Mouse (Mus musculus): ENCODE results near the gene Vmn1r198. TPM values are rescaled to one million over a fixed set of nuclear protein-coding genes. Genes with fewer than 3 reads are reported as not detected.
"Not testable (repeated sequence)": the region's sequence is repeated elsewhere in the genome, so short reads cannot be mapped to it uniquely, and the experiment has no call there.

The Vmn1r198 gene
- not detected for total RNA-seq (2021)
- long read RNA-seq, experiment 1 = 0 reads
- long read RNA-seq, experiment 2 = 0 reads

DNA sequence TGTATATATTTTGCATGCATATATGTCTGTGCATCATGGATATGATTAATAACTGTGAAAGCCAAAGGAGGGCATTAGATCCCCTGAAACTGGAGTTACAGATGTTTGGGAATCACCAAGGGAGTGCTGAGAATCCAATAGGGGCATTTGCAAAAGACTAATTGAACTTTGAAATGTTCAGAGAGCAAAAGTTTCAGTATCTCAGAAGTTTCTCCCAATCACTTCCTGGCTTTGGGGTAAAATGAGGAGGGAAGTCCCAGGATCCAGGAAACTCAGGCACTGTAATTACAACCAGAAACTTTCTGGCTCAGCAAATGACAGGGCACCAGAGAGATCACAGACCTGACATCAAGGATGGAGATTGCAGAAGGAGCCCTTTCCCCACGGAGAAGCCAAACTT is at the start of gene Vmn1r198:
TSS of gene Vmn1r198 (plus strand) at position 301 of the 400 bp plus-strand sequence.
- Histone ChIP-seq H3K27ac (no peak within 1 kb of the TSS), H3K4me3 (no peak within 1 kb of the TSS)
- intact Hi-C loops (cut with DNase I) = no loop called here
- TF ChIP-seq CTCF (IDR thresholded peaks at IDR 0.05) = no peak
- DNase-seq = no peak

DNA sequence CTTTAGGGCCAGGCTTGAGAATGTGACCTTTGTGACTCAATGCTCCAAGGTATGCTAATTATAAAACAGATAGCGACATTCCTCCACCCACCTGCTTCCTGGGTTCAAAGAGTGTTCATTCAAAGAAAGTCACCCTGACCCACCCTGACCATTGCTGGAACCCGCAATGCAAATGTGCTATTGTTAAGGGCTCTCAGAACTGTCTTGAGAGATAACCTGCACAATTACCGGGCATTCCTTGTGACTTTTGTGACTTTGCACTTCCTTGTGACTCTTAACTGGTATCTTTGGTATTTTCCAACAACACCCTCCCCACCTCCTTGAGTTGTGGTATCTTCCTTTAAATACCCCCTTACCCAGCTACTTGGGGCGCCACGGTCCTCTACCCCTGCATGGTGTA is 42.1 kb upstream of the Vmn1r198 start:
- H3K4me3 ChIP-seq; intact Hi-C loops (cut with DNase I); H3K27ac ChIP-seq; DNase-seq: not testable (repeated sequence)

DNA sequence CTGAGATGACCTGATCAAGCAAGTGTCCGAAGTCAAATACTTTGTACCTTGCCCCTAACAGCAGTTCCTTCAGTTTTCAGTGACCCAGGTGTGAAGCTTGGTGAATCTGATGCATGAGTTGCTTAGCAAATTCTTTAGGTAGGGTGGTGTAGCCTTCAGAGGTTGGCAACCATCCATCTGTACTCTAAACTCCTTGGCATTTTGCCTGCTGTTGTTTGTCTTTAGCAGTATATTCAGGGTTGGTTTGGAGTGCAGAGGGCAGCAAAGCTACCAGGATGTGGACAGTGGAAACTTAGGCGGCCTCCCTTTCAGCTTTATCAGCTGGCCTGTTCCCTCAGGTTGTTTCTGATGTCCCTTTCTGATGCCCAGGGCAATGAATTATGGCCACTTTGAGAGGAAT is 34.8 kb upstream of the Vmn1r198 start:
- TF ChIP-seq CTCF (IDR thresholded peaks at IDR 0.05) = no peak
- intact Hi-C loops (cut with DNase I) = no loop called here
- DNase-seq = no peak
- Histone ChIP-seq H3K27ac (no peak overlapping the region), H3K4me3 (no peak overlapping the region)

DNA sequence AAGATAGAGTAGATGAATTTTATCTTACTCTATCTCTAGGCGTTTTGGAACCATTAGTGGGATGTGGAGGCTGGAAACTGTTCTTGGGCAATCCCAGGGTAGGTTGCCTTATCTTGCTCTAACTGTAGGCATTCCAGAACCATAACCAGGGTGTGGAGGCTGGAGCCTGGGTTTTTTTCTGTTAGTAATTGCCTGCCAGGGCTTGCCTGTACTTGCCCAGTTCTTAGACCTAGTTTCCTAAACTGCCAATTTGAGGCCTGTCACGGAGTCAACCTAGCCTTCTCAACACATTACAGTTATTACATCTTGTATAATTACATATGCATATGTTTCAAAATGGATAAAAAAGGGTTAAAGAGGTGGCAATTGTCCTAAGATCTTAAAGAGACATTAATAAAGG is 32.8 kb upstream of the Vmn1r198 start:
- no peak for TF ChIP-seq CTCF (IDR thresholded peaks at IDR 0.05)
- intact Hi-C loops (cut with DNase I) = no loop called here
- no peak for DNase-seq
- Histone ChIP-seq H3K27ac (no peak overlapping the region), H3K4me3 (no peak overlapping the region)

DNA sequence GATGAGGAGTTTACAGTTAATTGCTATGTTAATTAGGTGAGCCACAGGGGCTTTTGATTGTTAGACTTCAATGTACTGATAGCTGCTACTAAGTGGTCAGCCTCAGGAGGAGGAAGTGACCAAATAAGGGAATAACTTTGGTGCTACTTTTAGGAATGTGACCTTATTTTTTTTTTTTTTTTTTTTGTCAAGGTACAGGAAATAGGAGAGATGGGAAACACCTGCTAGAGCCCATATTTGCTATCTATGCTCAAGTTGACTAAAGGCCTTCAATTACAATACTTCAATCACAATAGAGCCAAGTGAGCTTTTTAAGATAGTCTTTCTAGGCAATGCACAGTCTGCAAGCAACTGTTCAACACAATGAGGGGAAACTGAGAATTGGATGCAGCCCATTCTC is 30.1 kb upstream of the Vmn1r198 start:
- Histone ChIP-seq H3K27ac (no peak overlapping the region), H3K4me3 (no peak overlapping the region)
- no peak for TF ChIP-seq CTCF (IDR thresholded peaks at IDR 0.05)
- intact Hi-C loops (cut with DNase I) = no loop called here
- no peak for DNase-seq

DNA sequence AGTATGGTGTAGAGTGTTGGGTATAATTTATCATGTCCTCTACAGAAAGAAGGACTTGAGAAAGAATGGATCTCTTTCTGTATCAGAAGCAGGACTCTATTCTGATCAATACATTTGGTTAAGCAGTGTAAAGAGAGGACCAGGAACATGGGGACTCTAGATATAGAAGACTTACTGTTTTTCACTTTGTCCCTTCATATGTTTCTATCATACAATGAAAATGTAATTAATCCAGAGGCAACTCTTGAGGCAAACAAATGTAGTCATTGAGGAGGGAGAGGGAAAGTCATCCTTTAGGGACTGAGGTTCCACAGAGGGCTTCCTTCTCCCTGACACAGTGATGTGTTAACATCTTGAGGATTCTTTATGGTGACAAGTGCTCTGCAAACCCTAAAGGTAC is 25.9 kb upstream of the Vmn1r198 start, which contains the start of gene Vmn1r197:
TSS of gene Vmn1r197 (plus strand) at position 301 of the 400 bp plus-strand sequence.
- DNase-seq = no peak
- H3K4me3 ChIP-seq = no peak within 1 kb of the TSS
- TF ChIP-seq CTCF (IDR thresholded peaks at IDR 0.05) = no peak
- no peak within 1 kb of the TSS for H3K27ac ChIP-seq
- intact Hi-C loops (cut with DNase I) = no loop called here

DNA sequence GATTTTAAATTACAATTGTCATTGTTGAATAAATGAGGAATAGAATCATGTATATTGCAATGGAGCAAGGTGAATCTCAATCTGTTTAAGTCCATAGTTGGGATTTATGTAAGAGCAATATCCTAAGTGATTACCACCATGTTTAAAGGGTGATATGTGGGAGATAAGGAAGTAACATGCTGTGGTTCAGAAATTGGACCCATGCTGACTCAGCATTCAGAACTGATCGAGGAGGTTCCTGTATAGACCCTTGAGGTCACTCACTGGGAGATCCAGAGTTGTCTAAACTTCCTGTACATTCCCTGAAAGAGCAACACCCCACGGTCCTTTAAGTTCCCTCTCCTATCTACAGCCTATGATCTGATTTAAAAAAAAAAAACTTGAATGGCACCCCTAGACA is 16.9 kb upstream of the Vmn1r198 start:
- no peak for DNase-seq
- intact Hi-C loops (cut with DNase I) = no loop called here
- TF ChIP-seq CTCF (IDR thresholded peaks at IDR 0.05) = no peak
- Histone ChIP-seq H3K27ac (no peak overlapping the region), H3K4me3 (no peak overlapping the region)

DNA sequence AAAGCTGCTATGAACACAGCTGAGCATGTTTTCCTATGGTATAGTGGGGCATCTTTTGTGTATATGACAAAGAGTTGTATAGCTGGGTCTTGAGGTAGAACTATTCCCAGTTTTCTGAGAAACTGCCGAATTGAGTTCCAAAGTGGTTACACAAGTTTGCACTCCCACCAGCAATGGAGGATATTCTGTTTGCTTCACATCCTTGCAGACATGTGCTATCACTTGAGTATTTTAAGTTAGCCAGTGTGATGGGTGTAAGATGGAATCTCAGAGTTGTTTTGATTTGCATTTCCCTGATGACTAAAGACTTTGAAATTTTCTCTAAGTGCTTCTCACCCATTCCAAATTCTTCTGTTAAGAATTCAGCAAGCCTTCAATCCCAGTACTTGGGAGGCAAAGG is 14.6 kb upstream of the Vmn1r198 start:
- intact Hi-C loops (cut with DNase I) = no loop called here
- Histone ChIP-seq H3K4me3 (no peak overlapping the region), H3K27ac (no peak overlapping the region)
- no peak for TF ChIP-seq CTCF (IDR thresholded peaks at IDR 0.05)
- no peak for DNase-seq

DNA sequence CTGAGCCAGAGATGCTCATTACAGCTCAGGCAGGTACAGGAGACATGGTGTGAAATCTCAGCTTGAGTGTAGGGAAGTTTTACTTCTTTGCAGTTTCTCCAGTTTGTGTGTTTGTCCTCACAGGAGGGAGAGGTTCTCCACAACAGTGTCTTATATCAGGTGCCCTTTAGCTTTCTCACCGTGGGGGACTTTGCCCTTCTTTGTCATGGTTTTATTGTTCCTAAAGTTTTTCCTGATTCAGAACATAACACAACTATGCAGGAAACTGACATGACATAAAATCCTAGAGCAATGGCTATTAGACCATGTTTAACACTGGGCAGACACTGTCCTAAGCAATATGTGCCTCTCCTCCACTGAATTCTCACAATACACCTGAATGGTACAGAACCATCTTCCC is 649 bp downstream of the Vmn1r198 start:
- H3K27ac ChIP-seq = no peak overlapping the region
- H3K4me3 ChIP-seq = no peak overlapping the region
- intact Hi-C loops (cut with DNase I) = no loop called here
- TF ChIP-seq CTCF (IDR thresholded peaks at IDR 0.05) = no peak
- DNase-seq = no peak

DNA sequence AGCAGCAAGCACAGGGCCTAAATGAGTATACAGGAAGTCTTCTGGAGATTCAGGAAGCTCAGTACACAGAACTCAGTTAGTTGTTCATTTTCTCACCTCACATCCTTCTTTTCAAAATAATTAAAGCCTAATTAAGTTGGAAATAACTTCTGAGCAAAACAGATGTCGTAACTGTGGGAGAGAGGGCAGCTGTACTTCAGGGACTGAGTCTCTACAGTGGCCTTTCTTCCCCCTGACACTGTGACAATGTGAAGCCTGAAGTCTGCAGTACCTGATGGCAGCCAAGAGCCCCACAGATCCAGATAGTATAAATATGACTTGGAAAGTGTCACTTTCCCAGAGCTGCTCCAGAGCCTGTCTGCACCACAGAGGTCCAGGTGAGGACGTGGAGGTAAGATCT is 29.4 kb downstream of the Vmn1r198 start, which contains the start of gene Vmn1r199:
TSS of gene Vmn1r199 (plus strand) at position 301 of the 400 bp plus-strand sequence.
- intact Hi-C loops (cut with DNase I) = no loop called here
- Histone ChIP-seq H3K4me3 (no peak within 1 kb of the TSS), H3K27ac (no peak within 1 kb of the TSS)
- no peak for DNase-seq
- no peak for TF ChIP-seq CTCF (IDR thresholded peaks at IDR 0.05)

DNA sequence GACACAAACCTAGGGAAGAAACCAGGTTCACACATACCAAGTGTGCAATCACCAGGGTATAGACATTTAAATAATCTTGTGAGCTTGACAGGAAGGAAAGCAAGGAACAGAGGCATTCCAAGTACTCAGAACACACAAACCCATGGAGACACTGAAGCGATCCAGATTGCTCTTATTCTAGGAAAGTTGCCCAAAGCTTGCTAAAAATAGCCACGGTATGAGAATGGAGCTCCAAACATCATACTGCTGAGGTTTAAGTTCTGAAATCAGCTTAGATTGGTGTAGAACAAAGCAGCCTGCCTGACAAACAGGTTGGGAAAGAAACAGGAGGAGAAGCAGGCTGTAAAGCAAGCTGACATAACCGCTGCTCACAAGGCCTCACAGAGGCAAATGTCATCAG is 31.0 kb downstream of the Vmn1r198 start:
- H3K27ac ChIP-seq; H3K4me3 ChIP-seq; DNase-seq; intact Hi-C loops (cut with DNase I): not testable (repeated sequence)

DNA sequence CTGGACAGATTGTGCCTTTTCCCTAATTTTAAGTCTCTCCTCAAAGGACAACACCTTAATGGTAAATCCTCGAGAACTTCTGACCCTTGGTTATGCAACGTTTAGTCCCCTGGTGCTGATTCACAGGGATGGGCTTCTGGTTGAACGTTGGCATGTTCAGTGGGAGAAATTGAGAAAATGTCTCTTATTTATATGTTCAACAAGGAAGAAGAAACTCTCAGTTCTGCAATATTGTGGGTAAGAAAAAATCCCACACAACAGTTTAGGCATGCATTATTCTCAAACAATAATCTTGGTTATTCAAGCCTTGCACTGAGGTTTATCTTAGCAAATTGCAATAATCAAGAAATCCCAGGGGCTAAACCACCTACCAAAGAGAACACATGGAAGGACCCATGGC is 33.2 kb downstream of the Vmn1r198 start:
- intact Hi-C loops (cut with DNase I) = no loop called here

DNA sequence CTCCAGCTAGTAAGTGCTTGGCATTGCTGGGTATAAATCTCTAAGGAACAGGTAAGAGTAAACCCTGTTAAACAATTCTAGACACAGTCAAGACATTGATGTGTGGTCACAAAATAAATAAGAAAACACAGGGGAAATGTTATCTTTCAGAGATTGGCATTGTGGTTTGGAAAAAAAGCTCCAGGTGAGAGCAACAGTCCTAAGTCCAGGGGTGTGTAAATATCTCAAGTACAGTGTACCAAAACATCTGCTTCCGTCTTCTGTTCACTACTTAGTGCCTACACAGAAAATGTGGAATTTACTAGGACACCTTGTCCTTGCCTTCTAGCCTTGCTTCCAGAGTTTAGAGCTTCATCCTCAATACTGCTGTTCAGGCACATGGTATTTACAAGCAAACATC is 36.9 kb downstream of the Vmn1r198 start:
- no peak for DNase-seq
- Histone ChIP-seq H3K27ac (no peak overlapping the region), H3K4me3 (no peak overlapping the region)
- intact Hi-C loops (cut with DNase I) = no loop called here
- TF ChIP-seq CTCF (IDR thresholded peaks at IDR 0.05) = no peak

More for the DNA sequence above, 33.2 kb downstream of the Vmn1r198 start:
- H3K27ac ChIP-seq = no peak overlapping the region
- no peak for DNase-seq
- no peak for TF ChIP-seq CTCF (IDR thresholded peaks at IDR 0.05)
- H3K4me3 ChIP-seq = no peak overlapping the region

DNA sequence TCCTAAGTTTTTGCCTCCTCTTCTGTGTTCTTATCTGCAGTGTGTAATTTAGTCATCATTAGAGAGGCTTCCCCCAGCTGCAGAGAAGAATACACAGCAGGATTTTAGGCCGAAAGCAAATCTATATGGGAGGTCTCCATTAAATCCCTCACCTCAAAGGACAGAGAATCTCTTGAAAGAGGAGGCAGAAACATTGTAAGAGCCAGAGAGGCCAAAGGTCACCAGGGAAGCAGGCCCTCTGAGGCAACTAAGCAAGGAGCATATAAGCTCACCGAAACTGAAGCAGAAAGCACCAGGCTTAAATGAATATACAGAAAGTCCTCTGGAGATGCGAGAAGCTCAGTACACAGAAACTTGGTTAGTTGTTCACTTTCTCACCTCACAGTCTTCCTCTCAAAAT is 39.9 kb downstream of the Vmn1r198 start, which contains the start of gene Vmn1r200:
TSS of gene Vmn1r200 (plus strand) at position 301 of the 400 bp plus-strand sequence.
- intact Hi-C loops (cut with DNase I) = no loop called here
- DNase-seq = no peak
- no peak within 1 kb of the TSS for H3K27ac ChIP-seq
- H3K4me3 ChIP-seq = no peak within 1 kb of the TSS
- TF ChIP-seq CTCF (IDR thresholded peaks at IDR 0.05) = no peak

Measured in gastrocnemius, adult 2 months (tissue).